Mouse (Mus musculus): ENCODE results near the gene Scrn3. TPM values are rescaled to one million over a fixed set of nuclear protein-coding genes. Genes with fewer than 3 reads are reported as not detected.
A peak's percentile ranks its signal among the peaks of the same experiment; 100 is the strongest.

The Scrn3 gene
- total RNA-seq, 2 experiments from 2014 or later: 22.8 to 23.9 TPM

- DNase-seq: no peak
These were observed 6.8 kb downstream of the Scrn3 start for GRCm38 (mm10) chr2:73319218-73319617.

GRCm38 (mm10) chr2:73322991-73323390, 10.6 kb downstream of the Scrn3 start:
- no peak for DNase-seq

DNA sequence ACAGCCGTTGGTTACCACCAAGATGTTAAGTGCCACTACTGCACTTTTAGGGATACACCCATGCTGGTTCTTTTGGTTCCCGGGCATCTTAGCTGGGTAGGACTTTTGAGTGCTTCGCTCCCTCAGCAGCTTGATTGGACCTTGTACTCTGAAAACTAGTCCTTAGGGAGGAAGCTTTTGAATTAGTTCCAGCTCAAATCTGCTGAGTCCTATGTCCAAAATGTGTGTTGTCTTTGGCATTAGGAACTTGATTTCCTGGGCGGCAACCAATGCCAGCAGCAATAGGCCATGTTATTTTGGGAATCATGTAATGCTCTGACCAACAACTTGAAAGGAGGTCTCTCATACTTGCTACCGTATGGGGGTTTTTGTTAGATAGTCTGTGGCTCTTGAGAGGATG, 13.5 kb downstream of the Scrn3 start:
- no peak for DNase-seq

DNA sequence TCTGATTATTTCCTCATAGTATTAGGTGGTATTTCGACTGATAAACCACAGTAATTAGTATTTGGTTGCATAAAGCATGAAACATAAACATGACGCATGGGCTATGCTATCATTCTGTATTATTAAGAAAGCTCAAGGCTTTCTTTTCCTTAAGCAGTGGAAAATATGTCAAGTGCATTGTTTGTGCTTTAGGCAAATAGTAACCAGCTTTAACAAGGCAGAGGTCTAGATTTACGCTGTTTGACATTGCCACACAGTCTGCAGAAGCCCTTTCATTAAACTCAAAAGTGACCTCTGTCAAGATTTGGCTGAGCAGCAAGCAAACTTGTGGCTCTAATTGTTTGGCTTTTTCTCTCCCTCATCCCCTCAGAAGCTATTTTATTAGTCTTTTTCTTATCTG, 23.5 kb downstream of the Scrn3 start:
- no peak for DNase-seq

- no peak for DNase-seq
These were observed 26.0 kb downstream of the Scrn3 start for GRCm38 (mm10) chr2:73338415-73338814.

DNA sequence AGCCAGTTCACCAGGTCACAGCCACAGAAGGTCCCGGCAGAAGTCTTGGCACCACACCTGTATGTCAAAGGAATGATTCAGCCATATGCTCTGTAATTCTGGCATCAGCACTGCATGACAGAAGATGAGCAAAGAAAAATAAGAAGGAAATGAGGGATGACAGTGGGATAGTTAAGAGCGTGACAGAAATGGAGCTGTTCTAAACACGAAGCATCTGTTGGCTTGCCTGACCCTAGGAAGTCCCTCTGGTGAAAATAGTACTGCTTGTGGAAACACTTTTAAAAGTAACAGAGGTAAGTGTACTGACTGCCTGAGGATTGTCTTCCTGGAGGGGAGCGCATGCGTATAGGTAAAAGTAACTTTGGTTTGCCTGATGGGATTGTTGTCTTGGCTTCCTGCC, 31.3 kb downstream of the Scrn3 start:
- DNase-seq: no peak

DNA sequence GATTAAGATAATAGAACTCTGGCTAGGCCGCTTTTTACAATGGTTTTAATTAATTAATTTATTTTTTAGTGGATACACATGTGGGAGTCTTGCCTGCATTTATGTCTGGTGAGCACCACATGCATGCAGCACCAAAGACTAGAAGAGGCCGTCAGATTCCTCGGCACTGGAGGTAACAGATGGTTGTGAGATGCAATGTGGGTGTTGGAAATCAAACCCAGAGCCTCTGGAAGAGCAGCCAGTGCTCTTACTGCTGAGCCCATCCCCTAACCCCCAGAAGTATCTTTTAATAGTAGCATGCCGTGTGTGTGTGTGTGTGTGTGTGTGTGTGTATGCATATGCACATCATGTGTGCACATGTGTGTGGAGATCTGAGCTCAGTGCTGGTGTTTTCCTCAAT, 32.8 kb downstream of the Scrn3 start:
- DNase-seq: peak; percentile 17 to 31

- peak; percentile 70 to 77 for DNase-seq
These were observed 34.1 kb downstream of the Scrn3 start for GRCm38 (mm10) chr2:73346345-73347086.

GRCm38 (mm10) chr2:73347136-73347535, 34.7 kb downstream of the Scrn3 start:
- DNase-seq: no peak

GRCm38 (mm10) chr2:73347766-73348165, 35.4 kb downstream of the Scrn3 start:
- no peak for DNase-seq

DNA sequence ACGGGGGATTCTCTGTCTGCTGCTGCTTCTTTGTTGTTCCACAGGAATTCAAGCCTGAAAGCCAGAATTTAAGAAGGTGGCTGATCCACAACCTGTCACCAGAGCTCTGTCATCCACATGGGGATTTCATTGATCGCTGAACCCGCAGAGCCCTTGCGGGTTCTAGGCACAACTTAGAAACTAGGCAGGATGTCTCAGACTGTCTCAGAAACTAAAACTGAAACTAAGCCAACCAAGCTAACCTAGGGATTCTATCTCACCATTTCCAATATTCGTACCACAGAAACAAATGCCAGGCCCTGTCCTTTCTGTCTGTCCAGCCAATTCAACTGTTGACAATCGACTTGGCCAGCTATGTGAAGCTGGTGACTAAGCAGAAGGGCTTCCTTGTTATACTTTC, 35.8 kb downstream of the Scrn3 start:
- DNase-seq: no peak

- peak in 1 of 2 experiments; percentile 27 for DNase-seq
These were observed 39.1 kb downstream of the Scrn3 start for GRCm38 (mm10) chr2:73351496-73351895.

DNA sequence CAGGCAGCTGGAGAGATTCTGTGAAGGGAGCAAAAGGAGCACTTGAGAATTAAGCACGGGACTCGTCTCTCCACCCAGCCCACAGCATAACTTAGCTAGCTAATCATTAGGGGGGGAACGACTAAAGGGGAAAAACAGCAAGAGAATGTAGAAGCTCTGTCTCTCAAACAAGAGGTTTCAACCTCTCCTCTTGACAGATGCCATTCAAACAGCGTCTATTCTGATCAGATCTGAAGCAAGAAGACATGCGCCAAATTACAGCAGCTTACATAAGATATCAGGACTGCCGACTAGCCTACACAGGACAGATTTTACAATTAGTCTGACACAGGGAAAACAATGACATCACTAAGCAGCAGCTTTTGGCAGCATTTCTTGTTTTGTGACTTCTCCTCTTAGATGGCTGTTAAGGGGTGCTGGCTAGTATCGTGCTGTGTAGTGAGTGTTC, 39.5 kb downstream of the Scrn3 start:
- DNase-seq: peak in 1 of 2 experiments; percentile 46

DNA sequence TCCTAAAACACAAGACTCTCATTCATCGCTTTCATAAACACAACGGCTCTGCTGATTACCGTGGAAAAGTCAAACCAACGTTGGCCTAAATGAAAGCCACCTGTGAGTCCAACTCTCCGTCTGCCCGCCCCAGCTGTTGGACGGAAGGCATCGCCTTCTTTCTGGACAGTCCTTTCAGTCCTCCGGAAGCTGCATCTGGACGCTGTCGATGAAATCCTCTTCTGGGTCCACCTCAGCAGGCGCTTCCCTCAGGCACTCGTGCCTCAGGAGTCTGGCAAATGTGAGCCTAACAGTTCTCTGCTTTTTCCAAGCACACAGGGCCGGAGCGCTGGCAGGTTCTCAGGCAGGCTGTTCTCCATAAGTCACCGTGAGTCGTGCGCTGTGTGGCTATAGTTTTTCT, 44.6 kb downstream of the Scrn3 start:
- DNase-seq: no peak

DNA sequence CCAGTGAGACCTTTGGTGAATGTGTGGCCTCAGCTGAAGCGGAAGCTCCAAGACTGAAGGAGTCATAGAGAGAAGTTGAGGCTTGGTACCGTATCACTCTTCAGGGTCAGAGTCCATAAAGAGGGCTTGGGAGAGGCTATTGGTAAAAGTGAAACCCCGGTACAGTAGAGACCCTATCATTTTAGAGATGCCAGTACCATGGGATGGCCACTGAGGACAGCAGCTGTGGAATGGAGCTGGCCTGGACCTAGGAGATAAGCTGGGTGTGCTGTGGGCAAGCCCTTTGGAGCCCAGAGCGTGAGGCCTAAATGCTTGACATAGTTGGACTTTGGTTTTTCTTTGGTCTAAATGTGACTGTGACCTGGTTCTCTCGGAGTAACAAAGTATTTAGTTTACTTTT, 47.5 kb downstream of the Scrn3 start:
- DNase-seq: no peak

DNA sequence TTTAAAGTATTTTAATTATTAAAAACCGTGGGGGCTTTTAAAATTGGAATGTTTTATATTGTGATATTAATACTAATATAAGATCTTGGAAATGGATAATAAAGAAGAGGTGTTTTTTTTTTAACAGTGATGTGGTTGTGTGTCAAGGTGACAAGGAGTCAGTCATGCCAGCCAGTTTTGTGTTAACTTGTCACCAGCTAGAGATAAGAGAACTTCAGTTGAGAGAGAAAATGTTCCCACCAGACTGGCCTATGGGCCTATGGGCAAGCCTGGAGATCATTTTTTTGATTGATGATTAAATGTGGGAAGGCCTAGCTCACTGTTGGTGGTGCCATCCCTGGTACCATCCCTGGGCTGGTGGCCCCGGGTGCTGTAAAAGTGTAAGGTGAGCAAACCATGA, 48.1 kb downstream of the Scrn3 start:
- DNase-seq: no peak

- DNase-seq: no peak
These were observed 51.0 kb downstream of the Scrn3 start for GRCm38 (mm10) chr2:73363448-73363847.

DNA sequence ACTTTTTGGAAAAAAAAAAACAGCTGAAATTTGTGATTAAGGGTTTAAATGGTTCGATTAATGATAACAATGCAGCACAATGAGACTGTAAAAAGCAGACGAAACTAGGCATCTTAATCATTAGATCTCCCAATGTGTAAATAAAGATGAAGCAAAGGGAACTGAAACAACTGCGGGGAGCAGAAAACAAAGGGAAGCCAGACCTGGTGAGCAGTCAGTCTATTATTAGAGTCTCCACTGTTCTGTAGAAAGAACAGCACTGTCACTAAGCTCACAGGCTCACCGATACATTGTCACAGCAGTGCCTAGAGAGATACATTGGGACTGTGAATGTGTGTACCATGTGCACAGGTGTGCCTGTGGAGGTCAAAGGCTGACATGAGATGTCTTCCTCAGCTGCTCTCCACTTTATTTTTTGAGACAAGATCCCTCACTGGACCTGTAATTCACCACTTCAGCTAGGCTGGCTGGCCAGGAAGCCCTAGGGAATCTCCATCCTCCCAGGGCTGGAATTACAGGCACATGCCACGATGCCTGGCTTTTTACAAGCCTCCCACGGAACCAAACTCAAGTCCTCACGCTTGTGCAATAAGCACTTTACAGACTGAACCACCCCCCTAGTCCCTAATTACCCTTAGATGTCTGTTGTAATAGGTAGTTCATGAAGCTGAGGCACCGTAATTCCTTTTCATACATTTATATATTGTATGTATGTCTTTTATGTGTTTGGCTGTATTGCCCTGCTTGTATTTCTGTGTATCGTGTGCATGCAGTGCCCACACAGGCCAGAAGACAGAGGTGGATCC, 59.3 kb downstream of the Scrn3 start:
- DNase-seq: no peak

DNA sequence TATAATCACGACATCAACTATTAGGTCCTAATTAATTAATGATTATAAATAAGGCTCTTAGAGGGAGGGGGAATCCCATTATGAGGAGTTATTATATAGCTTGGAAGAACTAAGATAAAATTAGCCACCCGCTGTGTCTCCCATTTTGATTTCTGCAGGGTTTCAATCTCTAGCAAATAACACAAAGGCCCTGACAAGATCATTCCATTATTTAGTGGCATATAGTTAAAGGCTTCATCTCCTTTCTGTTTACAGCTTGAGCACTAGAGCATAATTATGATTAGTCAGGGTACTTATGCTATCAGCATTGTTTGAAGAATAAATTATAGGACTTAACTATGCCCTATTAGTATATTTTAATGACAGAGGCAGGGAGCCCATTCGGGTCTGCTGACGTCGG, 65.9 kb downstream of the Scrn3 start:
- DNase-seq: no peak

- DNase-seq: no peak
These were observed 67.3 kb downstream of the Scrn3 start for GRCm38 (mm10) chr2:73379656-73380055.

- no peak for DNase-seq
These were observed 68.0 kb downstream of the Scrn3 start for GRCm38 (mm10) chr2:73380298-73380975.

DNA sequence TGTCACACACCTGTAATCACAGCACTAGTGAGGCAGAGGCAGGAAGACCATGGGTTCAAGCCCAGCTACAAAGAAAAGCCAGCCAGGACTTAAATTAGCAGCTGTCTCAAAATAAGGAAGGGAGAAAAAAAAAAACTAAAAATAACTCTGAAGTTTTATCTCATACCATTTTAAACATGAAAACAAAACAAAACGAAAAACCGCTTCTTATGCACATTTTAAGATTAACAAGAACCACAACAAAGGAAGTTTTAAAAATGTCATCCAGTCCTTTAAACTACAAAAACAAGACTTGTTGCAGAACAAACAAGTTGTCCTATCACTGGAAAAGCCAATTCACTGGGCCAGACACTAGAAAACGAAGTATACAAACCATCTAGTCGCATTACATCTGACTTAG, 72.8 kb downstream of the Scrn3 start:
- DNase-seq: no peak

GRCm38 (mm10) chr2:73385641-73386355, 73.4 kb downstream of the Scrn3 start:
- no peak for DNase-seq
